Mouse (Mus musculus) splenic B cell, adult 2 months (primary cell): ENCODE data around the gene Krt75.

Experiments
- DNase-seq: peaks from one replicate; pipeline ENCODE4 v3.0.0-alpha.2; 2011; ENCODE audit warnings: low read depth, low spot score
- H3K27me3 ChIP-seq: 2 replicates; pipeline ENCODE4 v1.6.1; 2012; ENCODE audit warnings: mild to moderate bottlenecking, low read length, moderate library complexity, mixed read lengths; ENCODE audit not compliant: control insufficient read depth, poor library complexity, insufficient read depth, severe bottlenecking
- H3K36me3 ChIP-seq: 2 replicates; pipeline ENCODE4 v1.6.1; 2012; ENCODE audit warnings: mild to moderate bottlenecking, low read length, moderate library complexity, mixed read lengths; ENCODE audit not compliant: control insufficient read depth, poor library complexity, insufficient read depth, severe bottlenecking

The Krt75 gene

GRCm38 (mm10) chr15:101573796-101574345 is at the start of gene Krt75:
TSS of gene Krt75 (minus strand) at chr15:101573904.
- no peak for DNase-seq
- H3K27me3 ChIP-seq: no peaks in the 10 kb centered on the region
- H3K36me3 ChIP-seq: no peaks in the 10 kb centered on the region

GRCm38 (mm10) chr15:101599123-101599522 is 25.4 kb upstream of the Krt75 start:
- Histone ChIP-seq H3K27me3 (no peaks in the 10 kb centered on the region), H3K36me3 (no peaks in the 10 kb centered on the region)
- no peak for DNase-seq

- DNase-seq: no peak
- H3K27me3 ChIP-seq: no peaks in the 10 kb centered on the region
- H3K36me3 ChIP-seq: no peaks in the 10 kb centered on the region
Observed at GRCm38 (mm10) chr15:101588216-101588615, 14.5 kb upstream of the Krt75 start.

- no peaks in the 10 kb centered on the region for H3K27me3 ChIP-seq
- DNase-seq: no peak
- H3K36me3 ChIP-seq: no peaks in the 10 kb centered on the region
Observed at GRCm38 (mm10) chr15:101584456-101584855, 10.8 kb upstream of the Krt75 start.

GRCm38 (mm10) chr15:101583211-101583965 is 9.7 kb upstream of the Krt75 start:
- Histone ChIP-seq H3K27me3 (no peaks in the 10 kb centered on the region), H3K36me3 (no peaks in the 10 kb centered on the region)
- no peak for DNase-seq

- no peak for DNase-seq
- Histone ChIP-seq H3K36me3 (no peaks in the 10 kb centered on the region), H3K27me3 (no peaks in the 10 kb centered on the region)
Observed at GRCm38 (mm10) chr15:101581701-101582100, 8.0 kb upstream of the Krt75 start.

GRCm38 (mm10) chr15:101575506-101575905 is 1.8 kb upstream of the Krt75 start:
- no peak for DNase-seq
- Histone ChIP-seq H3K36me3 (no peaks in the 10 kb centered on the region), H3K27me3 (no peaks in the 10 kb centered on the region)

GRCm38 (mm10) chr15:101567780-101568179 is 5.9 kb downstream of the Krt75 start:
- H3K27me3 ChIP-seq: no peaks in the 10 kb centered on the region

GRCm38 (mm10) chr15:101562850-101563249 is 10.9 kb downstream of the Krt75 start, which contains the start of gene Krt90:
TSS of gene Krt90 (minus strand) at chr15:101562950.
- H3K36me3 ChIP-seq: no peaks in the 10 kb centered on the region
- no peaks in the 10 kb centered on the region for H3K27me3 ChIP-seq
- no peak for DNase-seq

More at GRCm38 (mm10) chr15:101567780-101568179, 5.9 kb downstream of the Krt75 start:
- no peaks in the 10 kb centered on the region for H3K36me3 ChIP-seq
- peak; percentile 5 for DNase-seq

GRCm38 (mm10) chr15:101558034-101558646 is 15.6 kb downstream of the Krt75 start:
- DNase-seq: no peak
- H3K36me3 ChIP-seq: no peaks in the 10 kb centered on the region

GRCm38 (mm10) chr15:101553169-101553568 is 20.5 kb downstream of the Krt75 start:
- no peaks in the 10 kb centered on the region for H3K27me3 ChIP-seq
- no peak for DNase-seq
- H3K36me3 ChIP-seq: no peaks in the 10 kb centered on the region

More at GRCm38 (mm10) chr15:101558034-101558646, 15.6 kb downstream of the Krt75 start:
- H3K27me3 ChIP-seq: no peaks in the 10 kb centered on the region

GRCm38 (mm10) chr15:101552188-101552587 is 21.5 kb downstream of the Krt75 start:
- Histone ChIP-seq H3K27me3 (no peaks in the 10 kb centered on the region), H3K36me3 (no peaks in the 10 kb centered on the region)
- DNase-seq: no peak

GRCm38 (mm10) chr15:101550567-101550966 is 23.1 kb downstream of the Krt75 start, which contains the start of gene Krt82:
TSS of gene Krt82 (minus strand) at chr15:101550667.
- no peaks in the 10 kb centered on the region for H3K36me3 ChIP-seq
- DNase-seq: no peak
- H3K27me3 ChIP-seq: no peaks in the 10 kb centered on the region

GRCm38 (mm10) chr15:101544478-101544877 is 29.2 kb downstream of the Krt75 start:
- no peaks in the 10 kb centered on the region for H3K27me3 ChIP-seq
- no peaks in the 10 kb centered on the region for H3K36me3 ChIP-seq
- no peak for DNase-seq

GRCm38 (mm10) chr15:101542543-101542942 is 31.2 kb downstream of the Krt75 start:
- H3K27me3 ChIP-seq: no peaks in the 10 kb centered on the region
- no peak for DNase-seq
- H3K36me3 ChIP-seq: no peaks in the 10 kb centered on the region
